Mouse (Mus musculus): ENCODE results near the gene Dnajc5g.

The Dnajc5g gene

GRCm38 (mm10) chr5:31093151-31094041 is 12.7 kb upstream of the Dnajc5g start:
- peak; percentile 22; the same call in 1 of the 2 replicates for TF ChIP-seq GATA4 (IDR thresholded peaks at IDR 0.05; ENCODE audit: insufficient replicate concordance, low read length)

- TF ChIP-seq GATA4 (IDR thresholded peaks at IDR 0.05; ENCODE audit: insufficient replicate concordance, low read length), result no peak
These were observed 11.8 kb upstream of the Dnajc5g start for GRCm38 (mm10) chr5:31094100-31094798.

- TF ChIP-seq GATA4 (IDR thresholded peaks at IDR 0.05; ENCODE audit: insufficient replicate concordance, low read length), result no peak
These were observed 11.0 kb upstream of the Dnajc5g start for GRCm38 (mm10) chr5:31094799-31095691.

- no peak for TF ChIP-seq GATA4 (IDR thresholded peaks at IDR 0.05; ENCODE audit: insufficient replicate concordance, low read length)
These were observed 10.2 kb upstream of the Dnajc5g start for GRCm38 (mm10) chr5:31095711-31096480.

- no peak for TF ChIP-seq GATA4 (IDR thresholded peaks at IDR 0.05; ENCODE audit: insufficient replicate concordance, low read length)
These were observed 2.0 kb downstream of the Dnajc5g start, which contains the start of gene Slc30a3 for GRCm38 (mm10) chr5:31108000-31108490. Slc30a3 (minus strand) TSS chr5:31108237.

- no peak for TF ChIP-seq GATA4 (IDR thresholded peaks at IDR 0.05; ENCODE audit: insufficient replicate concordance, low read length)
These were observed 4.7 kb downstream of the Dnajc5g start for GRCm38 (mm10) chr5:31110781-31111180.

GRCm38 (mm10) chr5:31116354-31116753 is 10.3 kb downstream of the Dnajc5g start, which contains the start of gene Trim54:
Trim54 (plus strand) TSS chr5:31116712.
- no peak for TF ChIP-seq GATA4 (IDR thresholded peaks at IDR 0.05; ENCODE audit: insufficient replicate concordance, low read length)

- no peak for TF ChIP-seq GATA4 (IDR thresholded peaks at IDR 0.05; ENCODE audit: insufficient replicate concordance, low read length)
These were observed 10.8 kb downstream of the Dnajc5g start for GRCm38 (mm10) chr5:31116912-31117311.

- TF ChIP-seq GATA4 (IDR thresholded peaks at IDR 0.05; ENCODE audit: insufficient replicate concordance, low read length), result no peak
These were observed 15.0 kb downstream of the Dnajc5g start for GRCm38 (mm10) chr5:31121111-31121510.

- no peak for TF ChIP-seq GATA4 (IDR thresholded peaks at IDR 0.05; ENCODE audit: insufficient replicate concordance, low read length)
These were observed 17.4 kb downstream of the Dnajc5g start for GRCm38 (mm10) chr5:31123481-31123880.

GRCm38 (mm10) chr5:31126050-31126449 is 20.0 kb downstream of the Dnajc5g start:
- TF ChIP-seq GATA4 (IDR thresholded peaks at IDR 0.05; ENCODE audit: insufficient replicate concordance, low read length), result no peak

- no peak for TF ChIP-seq GATA4 (IDR thresholded peaks at IDR 0.05; ENCODE audit: insufficient replicate concordance, low read length)
These were observed 30.8 kb downstream of the Dnajc5g start for GRCm38 (mm10) chr5:31136730-31137424.

- no peak for TF ChIP-seq GATA4 (IDR thresholded peaks at IDR 0.05; ENCODE audit: insufficient replicate concordance, low read length)
These were observed 31.6 kb downstream of the Dnajc5g start for GRCm38 (mm10) chr5:31137658-31138057.

Data from liver, adult (tissue).